Mouse (Mus musculus) stomach, postnatal 0 days (tissue): ENCODE data around the gene Gse1. TPM values are rescaled to one million over a fixed set of nuclear protein-coding genes. Genes with fewer than 3 reads are reported as not detected.
A peak's percentile ranks its signal among the peaks of the same experiment; 100 is the strongest.

ENCODE experiments used
- ATAC-seq: fragments of 200-750 bp; cut with Nextera tagmentation; 2 replicates; pipeline ENCODE4 v1.8.0; 2017; ENCODE audit not compliant: low FRiP score, low TSS enrichment
- DNase-seq: peaks from one replicate; pipeline ENCODE4 v3.0.0-alpha.2; 2016; ENCODE audit warnings: low spot score
- H3K27ac ChIP-seq: fragments of 300-500 bp; sonication (generic); replicated peaks from 2 replicates; pipeline ENCODE4 v1.5.1; 2014; ENCODE audit warnings: mild to moderate bottlenecking, control low read depth
- H3K27me3 ChIP-seq: fragments of 300-500 bp; sonication (generic); 2 replicates; pipeline ENCODE4 v1.6.1; 2014; ENCODE audit warnings: low read length; ENCODE audit not compliant: control insufficient read depth, insufficient read depth
- H3K36me3 ChIP-seq: fragments of 300-500 bp; sonication (generic); 2 replicates; pipeline ENCODE4 v1.6.1; 2014; ENCODE audit warnings: low read length, mixed read lengths; ENCODE audit not compliant: control insufficient read depth, insufficient read depth
- H3K4me1 ChIP-seq: fragments of 300-500 bp; sonication (generic); replicated peaks from 2 replicates; pipeline ENCODE4 v1.6.1; 2014; ENCODE audit warnings: antibody characterized with exemption; ENCODE audit not compliant: control insufficient read depth, insufficient read depth
- H3K4me2 ChIP-seq: fragments of 300-500 bp; sonication (generic); replicated peaks from 2 replicates; pipeline ENCODE4 v1.6.1; 2014; ENCODE audit warnings: low read depth, mild to moderate bottlenecking, control low read depth, moderate library complexity
- H3K4me3 ChIP-seq: fragments of 300-500 bp; sonication (generic); 2 replicates; pipeline ENCODE4 v1.5.1; 2014; ENCODE audit warnings: low read depth, low read length, control low read depth
- H3K9ac ChIP-seq: fragments of 300-500 bp; sonication (generic); 2 replicates; pipeline ENCODE4 v1.6.1; 2014; ENCODE audit warnings: mild to moderate bottlenecking, low read length, control low read depth, mixed read lengths
- H3K9me3 ChIP-seq: fragments of 300-500 bp; sonication (generic); 2 replicates; pipeline ENCODE4 v1.6.1; 2016; ENCODE audit warnings: low read length; ENCODE audit not compliant: control insufficient read depth
- CTCF ChIP-seq: IDR thresholded peaks from 2 replicates; pipeline ENCODE4 v1.5.1; 2016; ENCODE audit warnings: antibody characterized with exemption, low read depth, mild to moderate bottlenecking, moderate library complexity
- EP300 ChIP-seq: optimal IDR thresholded peaks from 2 replicates; pipeline ENCODE3; 2016; ENCODE audit warnings: antibody characterized with exemption
- WGBS: fragments of 180-500 bp; shearing (Covaris S2); extraction: QIAGEN DNeasy Blood & Tissue Kit; methylation state at CpG from one replicate; pipeline ENCODE4 v1.1.7; 2014; 5-methylcytosine and 5-hydroxymethylcytosine counted together
- polyA plus RNA-seq: library from polyadenylated mRNA; unstranded; fragments of >200 nt; fragmentation: Nextera tagmentation; extraction: Ambion mirVana; gene quantifications from 2 replicates; pipeline ENCODE4 v1.2.1, GENCODE M21; 2015

Gse1 gene
- polyA plus RNA-seq, 1 experiment from 2014 or later = 6.4 TPM

GRCm38 (mm10) chr8:120602672-120603071, 374.4 kb downstream of the Gse1 start:
- 40% methylated on average over 6 of the region's 6 CpGs for WGBS
- no peak for TF ChIP-seq CTCF
- no peak for TF ChIP-seq EP300
- Histone ChIP-seq H3K36me3 (no peaks in the 10 kb centered on the region), H3K4me2 (no peak overlapping the region), H3K4me1 (peaks cover 3% of the 10 kb centered on the region; the same call in 1 of the 2 replicates), H3K27me3 (no peaks in the 10 kb centered on the region), H3K9ac (no peak overlapping the region), H3K9me3 (no peaks in the 10 kb centered on the region), H3K4me3 (no peak overlapping the region), H3K27ac (no peak overlapping the region)
- ATAC-seq (no peak), DNase-seq (no peak)

DNA sequence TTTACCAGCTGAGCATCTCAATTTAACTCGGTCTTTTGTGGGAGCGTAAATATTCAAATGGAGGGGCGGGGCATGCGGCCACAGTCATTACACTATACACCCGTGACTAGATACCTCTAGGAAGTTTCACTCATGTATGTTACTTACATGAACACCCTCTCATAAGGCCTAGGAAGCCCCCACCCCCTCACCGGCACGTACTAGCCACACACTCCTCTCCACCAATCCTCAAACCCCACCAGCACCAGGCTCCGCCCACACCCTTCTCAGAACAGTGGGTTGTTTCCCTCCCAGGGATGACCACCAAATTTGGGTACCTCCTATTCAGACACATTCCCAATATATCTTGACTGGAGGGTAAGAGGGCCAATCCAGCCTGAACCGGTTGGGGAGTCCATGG, 379.2 kb downstream of the Gse1 start:
- no peaks in the 10 kb centered on the region for H3K27me3 ChIP-seq
- WGBS = 77% methylated on average over 9 of the region's 9 CpGs

GRCm38 (mm10) chr8:120607885-120608284, 379.6 kb downstream of the Gse1 start:
- Histone ChIP-seq H3K9me3 (no peaks in the 10 kb centered on the region), H3K9ac (no peak overlapping the region), H3K27me3 (no peaks in the 10 kb centered on the region), H3K4me1 (no peaks in the 10 kb centered on the region), H3K4me3 (no peak overlapping the region), H3K27ac (no peak overlapping the region), H3K4me2 (no peak overlapping the region), H3K36me3 (no peaks in the 10 kb centered on the region)
- ATAC-seq (no peak), DNase-seq (peak; percentile 77)
- TF ChIP-seq EP300 (no peak), CTCF (peak; percentile 92)
- WGBS = 8% methylated on average over 7 of the region's 7 CpGs

More for the DNA sequence above, 379.2 kb downstream of the Gse1 start:
- no peaks in the 10 kb centered on the region for H3K36me3 ChIP-seq
- no peak overlapping the region for H3K27ac ChIP-seq
- H3K9ac ChIP-seq = no peak overlapping the region
- H3K4me3 ChIP-seq = no peak overlapping the region
- H3K9me3 ChIP-seq = no peaks in the 10 kb centered on the region
- ATAC-seq (no peak), DNase-seq (no peak)
- no peaks in the 10 kb centered on the region for H3K4me1 ChIP-seq
- TF ChIP-seq CTCF (no peak), EP300 (no peak)
- H3K4me2 ChIP-seq = no peak overlapping the region

GRCm38 (mm10) chr8:120610824-120611223, 382.6 kb downstream of the Gse1 start:
- WGBS = 75% methylated on average over 6 of the region's 6 CpGs
- Histone ChIP-seq H3K27me3 (no peaks in the 10 kb centered on the region), H3K4me2 (no peak overlapping the region), H3K4me1 (no peaks in the 10 kb centered on the region), H3K4me3 (no peak overlapping the region), H3K36me3 (no peaks in the 10 kb centered on the region), H3K9me3 (no peaks in the 10 kb centered on the region), H3K27ac (no peak overlapping the region), H3K9ac (no peak overlapping the region)
- ATAC-seq = no peak
- DNase-seq = no peak
- TF ChIP-seq EP300 (no peak), CTCF (no peak)

DNA sequence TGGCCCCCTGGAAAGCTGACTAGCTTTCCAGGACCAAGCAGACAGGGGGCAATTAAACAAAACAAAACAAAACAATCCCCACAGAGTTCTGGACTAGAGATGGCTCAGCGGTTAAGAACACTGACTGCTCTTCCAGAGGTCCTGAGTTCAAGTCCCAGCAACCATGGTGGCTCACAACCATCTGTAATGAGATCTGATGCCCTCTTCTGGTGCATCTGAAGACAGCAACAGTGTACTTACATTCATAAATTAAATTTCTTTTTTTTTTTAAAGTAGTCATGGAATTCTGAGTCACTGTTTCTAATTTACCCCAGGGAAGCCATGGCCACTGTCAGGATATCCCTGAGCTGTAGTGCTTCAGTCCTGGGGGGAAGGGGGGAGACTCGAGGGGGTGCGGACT, 386.2 kb downstream of the Gse1 start:
- ATAC-seq (no peak), DNase-seq (no peak)
- Histone ChIP-seq H3K4me2 (no peak overlapping the region), H3K9me3 (no peaks in the 10 kb centered on the region), H3K9ac (no peak overlapping the region), H3K4me3 (no peak overlapping the region), H3K4me1 (no peaks in the 10 kb centered on the region), H3K27me3 (no peaks in the 10 kb centered on the region), H3K27ac (no peak overlapping the region), H3K36me3 (no peaks in the 10 kb centered on the region)
- peak; percentile 14; the same call in 1 of the 2 replicates for TF ChIP-seq CTCF
- no peak for TF ChIP-seq EP300
- WGBS = 84% methylated on average over 3 of the region's 3 CpGs

GRCm38 (mm10) chr8:120616663-120617626, 388.7 kb downstream of the Gse1 start:
- Histone ChIP-seq H3K9ac (no peak overlapping the region; the same call in 1 of the 2 replicates), H3K4me2 (no peak overlapping the region), H3K27me3 (no peaks in the 10 kb centered on the region), H3K9me3 (no peaks in the 10 kb centered on the region), H3K4me1 (no peaks in the 10 kb centered on the region), H3K4me3 (no peak overlapping the region), H3K27ac (no peak overlapping the region), H3K36me3 (no peaks in the 10 kb centered on the region)
- WGBS = 52% methylated on average over 7 of the region's 8 CpGs
- DNase-seq (no peak), ATAC-seq (0 out of 2 replicates have a peak, but pooled peaks have one; percentile 13)
- TF ChIP-seq EP300 (no peak), CTCF (no peak)
